Mouse (Mus musculus) liver, embryonic 16.5 days (tissue): ENCODE measurements around the gene Galnt10. TPM values are rescaled to one million over a fixed set of nuclear protein-coding genes. Genes with fewer than 3 reads are reported as not detected.

Source experiments
- ATAC-seq: fragments of 200-750 bp; cut with Nextera tagmentation; 2 replicates; pipeline ENCODE4 v1.8.0; 2017; ENCODE audit warnings: low read depth, mild to moderate bottlenecking, moderate number of reproducible peaks, moderate library complexity
- H3K27ac ChIP-seq: fragments of 300-500 bp; sonication (generic); 2 replicates; pipeline ENCODE4 v1.5.1; 2014; ENCODE audit warnings: mild to moderate bottlenecking, low read length
- H3K27me3 ChIP-seq: fragments of 300-500 bp; sonication (generic); 2 replicates; pipeline ENCODE4 v1.6.1; 2014; ENCODE audit warnings: low read depth, low read length, mixed read lengths; ENCODE audit not compliant: control insufficient read depth, insufficient read depth
- H3K36me3 ChIP-seq: fragments of 300-500 bp; sonication (generic); 2 replicates; pipeline ENCODE4 v1.6.1; 2014; ENCODE audit warnings: mild to moderate bottlenecking; ENCODE audit not compliant: control insufficient read depth, insufficient read depth
- H3K4me1 ChIP-seq: fragments of 300-500 bp; sonication (generic); 2 replicates; pipeline ENCODE4 v1.6.1; 2014; ENCODE audit warnings: low read depth, low read length, mixed read lengths; ENCODE audit not compliant: control insufficient read depth
- H3K4me2 ChIP-seq: fragments of 300-500 bp; sonication (generic); 2 replicates; pipeline ENCODE4 v1.6.1; 2014; ENCODE audit warnings: low read depth, low read length, mixed read lengths
- H3K4me3 ChIP-seq: fragments of 300-500 bp; sonication (generic); 2 replicates; pipeline ENCODE4 v1.5.1; 2014; ENCODE audit warnings: low read depth, mild to moderate bottlenecking, low read length
- H3K9ac ChIP-seq: fragments of 300-500 bp; sonication (generic); 2 replicates; pipeline ENCODE4 v1.6.1; 2014; ENCODE audit warnings: low read depth, low read length
- H3K9me3 ChIP-seq: fragments of 300-500 bp; sonication (generic); replicated peaks from 2 replicates; pipeline ENCODE4 v1.6.1; 2016; ENCODE audit warnings: low read length; ENCODE audit not compliant: control insufficient read depth
- WGBS: fragments of 180-500 bp; shearing (Covaris S2); extraction: QIAGEN DNeasy Blood & Tissue Kit; methylation state at CpG from one replicate; pipeline ENCODE4 v1.1.7; 2014; ENCODE audit not compliant: insufficient replicate concordance; 5-methylcytosine and 5-hydroxymethylcytosine counted together
- polyA plus RNA-seq: library from polyadenylated mRNA; unstranded; fragments of >200 nt; fragmentation: Nextera tagmentation; extraction: Ambion mirVana; gene quantifications from 2 replicates; pipeline ENCODE4 v1.2.1, GENCODE M21; 2015

The Galnt10 gene
- polyA plus RNA-seq, 1 experiment from 2014 or later, result 26.3 TPM

GRCm38 (mm10) chr11:57671120-57671697 lies 26.0 kb downstream of the Galnt10 start:
- 29% methylated on average over 5 of the region's 5 CpGs for WGBS
- H3K9ac ChIP-seq, result no peak overlapping the region
- peaks cover 18% of the 10 kb centered on the region for H3K4me1 ChIP-seq
- H3K27me3 ChIP-seq, result no peaks in the 10 kb centered on the region
- no peak overlapping the region for H3K4me2 ChIP-seq
- H3K27ac ChIP-seq, result 0 out of 2 replicates have a peak overlapping the region, but pooled peaks have one; percentile 26
- no peaks in the 10 kb centered on the region for H3K9me3 ChIP-seq
- no peak overlapping the region for H3K4me3 ChIP-seq
- ATAC-seq, result peak; percentile 53
- no peaks in the 10 kb centered on the region for H3K36me3 ChIP-seq

DNA sequence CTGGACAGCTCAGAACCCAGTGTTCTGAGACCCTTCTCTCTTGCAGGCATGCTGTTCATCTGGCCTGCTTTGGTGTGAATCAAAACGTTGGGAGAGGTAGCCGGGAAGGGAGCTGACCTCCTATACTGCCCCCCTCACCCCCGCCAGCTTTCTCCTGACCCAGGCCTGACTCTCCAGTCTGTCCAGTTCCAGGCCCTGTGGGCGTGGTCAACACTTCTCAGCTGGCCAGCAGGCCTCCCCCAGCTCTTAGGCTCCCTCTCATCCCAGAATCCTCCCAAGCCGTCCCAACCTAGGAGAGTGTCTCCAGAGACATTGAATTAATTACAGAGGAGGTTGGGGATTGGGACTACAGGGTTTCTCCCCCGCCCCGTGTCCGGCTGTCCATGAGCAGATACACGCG lies 26.6 kb downstream of the Galnt10 start:
- ATAC-seq, result peak; percentile 33
- WGBS, result 81% methylated on average over 10 of the region's 10 CpGs
- Histone ChIP-seq H3K27ac (peak overlapping the region; percentile 2; the same call in 1 of the 2 replicates), H3K9ac (no peak overlapping the region), H3K4me1 (peaks cover 20% of the 10 kb centered on the region), H3K36me3 (no peaks in the 10 kb centered on the region), H3K4me2 (no peak overlapping the region), H3K27me3 (no peaks in the 10 kb centered on the region), H3K4me3 (no peak overlapping the region), H3K9me3 (no peaks in the 10 kb centered on the region)

- peaks cover 29% of the 10 kb centered on the region for H3K4me1 ChIP-seq
Measured at GRCm38 (mm10) chr11:57672995-57673394, 27.8 kb downstream of the Galnt10 start.

GRCm38 (mm10) chr11:57673977-57674687 lies 28.9 kb downstream of the Galnt10 start:
- no peak overlapping the region for H3K4me3 ChIP-seq
- H3K4me1 ChIP-seq, result peaks cover 29% of the 10 kb centered on the region
- ATAC-seq, result no peak
- no peak overlapping the region for H3K9ac ChIP-seq
- H3K27me3 ChIP-seq, result no peaks in the 10 kb centered on the region
- H3K27ac ChIP-seq, result peak overlapping the region; percentile 65
- 50% methylated on average over 12 of the region's 12 CpGs for WGBS
- H3K4me2 ChIP-seq, result no peak overlapping the region
- H3K36me3 ChIP-seq, result 0 out of 2 replicates have a peak, but pooled peaks cover 3% of the 10 kb centered on the region
- no peaks in the 10 kb centered on the region for H3K9me3 ChIP-seq

More at GRCm38 (mm10) chr11:57672995-57673394, 27.8 kb downstream of the Galnt10 start:
- WGBS, result 84% methylated on average over 9 of the region's 9 CpGs
- H3K4me3 ChIP-seq, result no peak overlapping the region
- no peak overlapping the region for H3K9ac ChIP-seq
- ATAC-seq, result no peak
- H3K4me2 ChIP-seq, result no peak overlapping the region
- H3K36me3 ChIP-seq, result no peaks in the 10 kb centered on the region
- H3K27ac ChIP-seq, result no peak overlapping the region
- no peaks in the 10 kb centered on the region for H3K27me3 ChIP-seq
- no peaks in the 10 kb centered on the region for H3K9me3 ChIP-seq

DNA sequence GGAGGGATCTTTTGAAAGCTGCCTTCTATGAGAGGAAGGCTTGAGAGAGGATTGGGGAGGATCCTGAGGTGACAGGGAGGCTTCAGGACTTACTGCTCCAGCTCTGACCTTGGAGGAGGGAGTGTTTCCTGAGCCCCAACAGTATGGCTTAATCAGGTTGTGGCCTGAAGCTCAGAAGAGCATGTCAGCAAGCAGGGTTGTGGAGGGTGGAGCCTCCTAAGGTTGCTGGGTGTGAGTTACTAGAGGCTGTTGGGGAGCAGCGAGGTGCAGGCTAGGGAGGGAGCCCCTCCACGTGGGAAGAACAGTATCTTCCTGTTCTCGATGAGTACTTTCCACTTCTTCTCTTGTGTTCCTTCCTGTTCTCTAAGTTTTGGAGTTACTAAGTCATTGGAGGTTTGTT lies 32.0 kb downstream of the Galnt10 start:
- 13% methylated on average over 3 of the region's 3 CpGs for WGBS

DNA sequence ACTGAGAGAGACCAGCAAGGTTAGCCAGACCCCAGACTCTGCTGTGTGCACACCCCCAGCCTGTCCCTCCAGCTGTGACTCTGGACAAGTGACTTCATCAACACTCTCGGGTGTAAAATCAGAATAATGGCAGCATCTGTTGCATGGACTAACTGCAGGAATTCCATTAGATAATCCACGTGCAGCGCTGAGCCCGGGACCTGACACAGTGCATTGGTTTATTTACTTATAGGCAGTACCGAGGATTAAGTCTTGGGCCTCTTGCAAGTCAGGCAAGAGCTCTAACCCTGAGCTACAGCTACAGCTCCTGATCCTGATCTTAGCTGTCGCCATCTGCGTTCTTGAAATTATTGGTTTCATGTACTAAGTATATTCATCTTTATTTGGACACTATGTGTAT lies 37.3 kb downstream of the Galnt10 start:
- H3K4me3 ChIP-seq, result no peak overlapping the region
- no peak overlapping the region for H3K27ac ChIP-seq
- H3K27me3 ChIP-seq, result no peaks in the 10 kb centered on the region
- ATAC-seq, result no peak
- H3K9ac ChIP-seq, result no peak overlapping the region
- no peak overlapping the region for H3K4me2 ChIP-seq
- WGBS, result 68% methylated on average over 7 of the region's 7 CpGs
- peaks cover 49% of the 10 kb centered on the region for H3K4me1 ChIP-seq
- no peaks in the 10 kb centered on the region for H3K9me3 ChIP-seq
- H3K36me3 ChIP-seq, result 0 out of 2 replicates have a peak, but pooled peaks cover 3% of the 10 kb centered on the region

More for the DNA sequence above, 32.0 kb downstream of the Galnt10 start:
- H3K4me3 ChIP-seq, result no peak overlapping the region
- ATAC-seq, result peak; percentile 59
- H3K4me1 ChIP-seq, result peaks cover 27% of the 10 kb centered on the region
- H3K27me3 ChIP-seq, result no peaks in the 10 kb centered on the region
- no peaks in the 10 kb centered on the region for H3K9me3 ChIP-seq
- 0 out of 2 replicates have a peak, but pooled peaks cover 3% of the 10 kb centered on the region for H3K36me3 ChIP-seq
- no peak overlapping the region for H3K27ac ChIP-seq
- H3K9ac ChIP-seq, result no peak overlapping the region
- H3K4me2 ChIP-seq, result no peak overlapping the region

DNA sequence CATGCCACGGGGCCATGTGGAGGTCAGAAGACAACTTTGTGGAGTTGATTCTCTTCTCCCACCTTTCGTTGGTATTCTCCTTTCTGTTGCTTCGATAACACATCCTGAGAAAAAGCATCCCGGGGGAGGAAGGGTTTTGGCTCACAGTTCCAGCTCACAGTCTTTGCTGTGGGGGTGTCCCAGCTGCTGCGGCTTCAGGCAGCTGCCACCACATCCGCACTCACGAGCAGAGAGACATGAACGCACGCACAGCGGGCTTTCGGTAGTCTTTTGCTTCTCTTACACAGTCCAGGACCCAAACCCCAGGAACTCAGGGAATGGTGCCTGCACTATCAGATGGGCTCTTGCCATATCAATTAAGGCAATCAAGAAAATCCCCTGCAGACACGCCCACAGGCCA lies 37.9 kb downstream of the Galnt10 start:
- ATAC-seq, result no peak
- WGBS, result 84% methylated on average over 12 of the region's 12 CpGs
- H3K27me3 ChIP-seq, result no peaks in the 10 kb centered on the region
- H3K27ac ChIP-seq, result no peak overlapping the region
- peaks cover 53% of the 10 kb centered on the region for H3K4me1 ChIP-seq
- no peak overlapping the region for H3K4me2 ChIP-seq
- no peak overlapping the region for H3K4me3 ChIP-seq
- H3K9ac ChIP-seq, result no peak overlapping the region
- H3K36me3 ChIP-seq, result 0 out of 2 replicates have a peak, but pooled peaks cover 3% of the 10 kb centered on the region
- no peaks in the 10 kb centered on the region for H3K9me3 ChIP-seq

- H3K4me3 ChIP-seq, result no peak overlapping the region
- WGBS, result 83% methylated on average over 8 of the region's 8 CpGs
- no peak overlapping the region for H3K4me2 ChIP-seq
- no peaks in the 10 kb centered on the region for H3K36me3 ChIP-seq
- H3K27ac ChIP-seq, result no peak overlapping the region
- peaks cover 61% of the 10 kb centered on the region for H3K4me1 ChIP-seq
- no peaks in the 10 kb centered on the region for H3K9me3 ChIP-seq
- H3K27me3 ChIP-seq, result no peaks in the 10 kb centered on the region
- ATAC-seq, result no peak
- H3K9ac ChIP-seq, result no peak overlapping the region
Measured at GRCm38 (mm10) chr11:57683931-57684330, 38.7 kb downstream of the Galnt10 start.

GRCm38 (mm10) chr11:57684891-57685290 lies 39.6 kb downstream of the Galnt10 start:
- no peak overlapping the region for H3K9ac ChIP-seq
- no peak for ATAC-seq
- H3K4me2 ChIP-seq, result no peak overlapping the region
- H3K4me1 ChIP-seq, result peaks cover 64% of the 10 kb centered on the region
- 29% methylated on average over 5 of the region's 5 CpGs for WGBS
- no peaks in the 10 kb centered on the region for H3K27me3 ChIP-seq
- no peak overlapping the region for H3K4me3 ChIP-seq
- H3K36me3 ChIP-seq, result no peaks in the 10 kb centered on the region
- H3K9me3 ChIP-seq, result no peaks in the 10 kb centered on the region
- H3K27ac ChIP-seq, result no peak overlapping the region
